Mouse (Mus musculus) CH12.LX (cell line): ENCODE data around the gene Ntrk2. TPM values are rescaled to one million over a fixed set of nuclear protein-coding genes. Genes with fewer than 3 reads are reported as not detected.

ENCODE experiments used
- DNase-seq: peaks from one replicate; pipeline ENCODE4 v3.0.0-alpha.2; 2013; ENCODE audit errors: extremely low read depth
- H3K27ac ChIP-seq: 2 replicates; pipeline ENCODE4 v1.5.1; 2012; ENCODE audit warnings: low read depth, mild to moderate bottlenecking, control low read depth, moderate library complexity; ENCODE audit not compliant: insufficient read depth
- H3K27me3 ChIP-seq: replicated peaks from 2 replicates; pipeline ENCODE3; 2012; ENCODE audit warnings: inconsistent platforms
- H3K36me3 ChIP-seq, 2 experiments: replicated peaks in 1 of 2; 2 replicates each; pipeline versions ENCODE3 to v1.6.1; 2012; ENCODE audit warnings: inconsistent platforms in 1 of 2, low read length in 1 of 2, mild to moderate bottlenecking in 1 of 2, mixed read lengths in 1 of 2, moderate library complexity in 1 of 2; ENCODE audit not compliant: control insufficient read depth in 1 of 2, insufficient read depth in 1 of 2
- H3K4me1 ChIP-seq, 2 experiments: 2 replicates each; pipeline ENCODE4 v1.6.1; 2012; ENCODE audit warnings: inconsistent platforms in 1 of 2, moderate library complexity in 1 of 2; ENCODE audit not compliant: insufficient read depth in 2 of 2, control insufficient read depth in 1 of 2
- H3K4me2 ChIP-seq: 2 replicates; pipeline ENCODE4 v1.6.1; 2012; ENCODE audit warnings: low read depth, mild to moderate bottlenecking, control low read depth; ENCODE audit not compliant: poor library complexity, insufficient read depth, severe bottlenecking
- H3K4me3 ChIP-seq, 3 experiments: fragments of 150-350 bp in 1 of 3; sonication (generic) in 1 of 3; replicated peaks in 1 of 3; 2 replicates each; pipeline versions ENCODE3 to v1.5.1; 2011 to 2012; ENCODE audit warnings: low read depth in 2 of 3, low read length in 2 of 3, mild to moderate bottlenecking in 2 of 3, moderate library complexity in 2 of 3, control low read depth in 1 of 3, improper control_type of control experiment in 1 of 3, inconsistent platforms in 1 of 3, mixed read lengths in 1 of 3; ENCODE audit not compliant: poor library complexity in 1 of 3
- H3K79me2 ChIP-seq: replicated peaks from 2 replicates; pipeline ENCODE4 v1.6.1; 2012; ENCODE audit warnings: mild to moderate bottlenecking, moderate library complexity; ENCODE audit not compliant: control insufficient read depth, poor library complexity, insufficient read depth, severe bottlenecking; ENCODE audit errors: extremely low read depth
- H3K9ac ChIP-seq: 2 replicates; pipeline ENCODE4 v1.6.1; 2012; ENCODE audit warnings: low read depth, mild to moderate bottlenecking, control low read depth, moderate library complexity; ENCODE audit not compliant: insufficient read depth
- H3K9me3 ChIP-seq: replicated peaks from 2 replicates; pipeline ENCODE3; 2012; ENCODE audit warnings: low read length, inconsistent platforms, mixed read lengths
- CHD1 ChIP-seq: IDR thresholded peaks from 2 replicates; pipeline ENCODE4 v1.6.1; 2012; ENCODE audit warnings: low read depth, low read length, improper control_type of control experiment, inconsistent platforms
- E2F4 ChIP-seq: IDR thresholded peaks from 2 replicates; pipeline ENCODE4 v1.6.1; 2011; ENCODE audit warnings: low read depth, low read length, improper control_type of control experiment; ENCODE audit not compliant: insufficient replicate concordance
- ELF1 ChIP-seq: IDR thresholded peaks from 2 replicates; pipeline ENCODE4 v1.6.1; 2014; ENCODE audit warnings: low read depth, mild to moderate bottlenecking, inconsistent platforms, low read length, improper control_type of control experiment
- EP300 ChIP-seq: IDR thresholded peaks from 2 replicates; pipeline ENCODE4 v1.6.1; 2011; ENCODE audit warnings: low read length, improper control_type of control experiment
- GABPA ChIP-seq: IDR thresholded peaks from 2 replicates; pipeline ENCODE4 v1.6.1; 2012; ENCODE audit warnings: low read depth, low read length, improper control_type of control experiment, inconsistent platforms; ENCODE audit not compliant: insufficient replicate concordance
- HCFC1 ChIP-seq: IDR thresholded peaks from 2 replicates; pipeline ENCODE4 v1.6.1; 2012; ENCODE audit warnings: low read depth, mild to moderate bottlenecking, inconsistent platforms, low read length, improper control_type of control experiment
- IRF4 ChIP-seq: IDR thresholded peaks from 2 replicates; pipeline ENCODE4 v1.6.1; 2014; ENCODE audit warnings: low read depth, mild to moderate bottlenecking, inconsistent platforms, low read length, improper control_type of control experiment
- JUND ChIP-seq: conservative IDR thresholded peaks from 2 replicates; pipeline ENCODE4 v1.6.1; 2011; ENCODE audit warnings: low read depth, low read length, improper control_type of control experiment
- MAFK ChIP-seq: IDR thresholded peaks from 2 replicates; pipeline ENCODE4 v1.6.1; 2011; ENCODE audit warnings: low read length, improper control_type of control experiment; ENCODE audit not compliant: insufficient replicate concordance
- MAX ChIP-seq: IDR thresholded peaks from 2 replicates; pipeline ENCODE4 v1.6.1; 2011; ENCODE audit warnings: low read length, improper control_type of control experiment
- MAZ ChIP-seq: IDR thresholded peaks from 2 replicates; pipeline ENCODE4 v1.6.1; 2012; ENCODE audit warnings: low read depth, mild to moderate bottlenecking, inconsistent platforms, low read length, improper control_type of control experiment, moderate library complexity
- MXI1 ChIP-seq: IDR thresholded peaks from 2 replicates; pipeline ENCODE4 v1.6.1; 2011; ENCODE audit warnings: mild to moderate bottlenecking, low read depth, low read length, improper control_type of control experiment
- MYC ChIP-seq: IDR thresholded peaks from 2 replicates; pipeline ENCODE4 v1.6.1; 2011; ENCODE audit warnings: low read depth, mild to moderate bottlenecking, improper control_type of control experiment, low read length
- NRF1 ChIP-seq: IDR thresholded peaks from 2 replicates; pipeline ENCODE4 v1.6.1; 2014; ENCODE audit warnings: low read depth, mild to moderate bottlenecking, inconsistent platforms, low read length, improper control_type of control experiment, moderate library complexity
- POLR2A ChIP-seq: IDR thresholded peaks from 2 replicates; pipeline ENCODE4 v1.6.1; 2011; ENCODE audit warnings: low read depth, mild to moderate bottlenecking, improper control_type of control experiment, low read length
- POLR2AphosphoS2 ChIP-seq: IDR thresholded peaks from 2 replicates; pipeline ENCODE4 v1.6.1; 2011; ENCODE audit warnings: low read depth, low read length, improper control_type of control experiment
- RAD21 ChIP-seq: IDR thresholded peaks from 2 replicates; pipeline ENCODE4 v1.6.1; 2011; ENCODE audit warnings: low read depth, mild to moderate bottlenecking, low read length, improper control_type of control experiment, moderate library complexity
- RCOR1 ChIP-seq: conservative IDR thresholded peaks from 2 replicates; pipeline ENCODE4 v1.6.1; 2012; ENCODE audit warnings: low read depth, mild to moderate bottlenecking, inconsistent platforms, low read length, improper control_type of control experiment
- SIN3A ChIP-seq: IDR thresholded peaks from 2 replicates; pipeline ENCODE4 v1.6.1; 2012; ENCODE audit warnings: low read length, improper control_type of control experiment, inconsistent platforms
- TBP ChIP-seq: conservative IDR thresholded peaks from 2 replicates; pipeline ENCODE4 v1.6.1; 2011; ENCODE audit warnings: low read depth, low read length, improper control_type of control experiment
- TCF12 ChIP-seq: IDR thresholded peaks from 2 replicates; pipeline ENCODE4 v1.6.1; 2014; ENCODE audit warnings: low read depth, mild to moderate bottlenecking, inconsistent platforms, low read length, improper control_type of control experiment
- UBTF ChIP-seq: IDR thresholded peaks from 2 replicates; pipeline ENCODE4 v1.6.1; 2012; ENCODE audit warnings: low read depth, mild to moderate bottlenecking, inconsistent platforms, low read length, improper control_type of control experiment, moderate library complexity
- USF1 ChIP-seq: IDR thresholded peaks from 2 replicates; pipeline ENCODE4 v1.6.1; 2014; ENCODE audit warnings: low read depth, mild to moderate bottlenecking, inconsistent platforms, low read length, improper control_type of control experiment
- USF2 ChIP-seq: conservative IDR thresholded peaks from 2 replicates; pipeline ENCODE4 v1.6.1; 2011; ENCODE audit warnings: low read depth, low read length, improper control_type of control experiment
- ZC3H11A ChIP-seq: IDR thresholded peaks from 2 replicates; pipeline ENCODE4 v1.6.1; 2012; ENCODE audit warnings: low read depth, mild to moderate bottlenecking, inconsistent platforms, low read length, improper control_type of control experiment
- ZKSCAN1 ChIP-seq: IDR thresholded peaks from 2 replicates; pipeline ENCODE4 v1.6.1; 2012; ENCODE audit warnings: low read depth, inconsistent platforms, low read length, improper control_type of control experiment, borderline replicate concordance
- dilution Hi-C: fragments of 300-500 bp; cut with MboI; formaldehyde crosslinking; loops from 2 replicates; pipeline ENCODE4 v1.14.3; 2020; ENCODE audit warnings: low sequenced_read_pairs; ENCODE audit not compliant: extremely low pct_unique_long_range_greater_than_20kb, extremely low pct_ligation_motif_present
- in situ Hi-C: fragments of 300-500 bp; cut with MboI; formaldehyde crosslinking; loops from 3 replicates; pipeline ENCODE4 v1.14.3; 2019; ENCODE audit warnings: low sequenced_read_pairs, low pct_ligation_motif_present, low pct_unique_long_range_greater_than_20kb, mixed read lengths
- polyA plus RNA-seq: library from polyadenylated mRNA; unstranded; fragments of >175 nt; gene quantifications from 2 replicates; pipeline ENCODE4 v1.2.1, GENCODE M21; 2012; ENCODE audit warnings: low read depth; ENCODE audit not compliant: insufficient read length
- total RNA-seq, 2 experiments: library from RNA; depleted of rRNA; stranded (reverse); fragments of 300-350 nt in 1 of 2; fragments of >200 nt in 1 of 2; gene quantifications; 2 replicates each; pipeline ENCODE4 v1.2.3; 2012 to 2014

Ntrk2 gene
- total and polyA plus RNA-seq, 3 experiments, result not detected

GRCm38 (mm10) chr13:59003807-59004173 is 197.4 kb downstream of the Ntrk2 start:
- no peak for DNase-seq
- H3K4me2 ChIP-seq, result no peak overlapping the region
- H3K27ac ChIP-seq, result no peak overlapping the region
- in situ Hi-C loops, result no loop called here
- no peaks in the 10 kb centered on the region for H3K79me2 ChIP-seq
- H3K36me3 ChIP-seq, result no peaks in the 10 kb centered on the region
- no peak overlapping the region for H3K9ac ChIP-seq
- TF ChIP-seq TBP (no peak), USF1 (no peak), POLR2A (no peak), RCOR1 (no peak)
- H3K4me1 ChIP-seq, result no peaks in the 10 kb centered on the region
- dilution Hi-C loops, result no loop called here
- H3K9me3 ChIP-seq, result peaks cover 81% of the 10 kb centered on the region
- no peaks in the 10 kb centered on the region for H3K27me3 ChIP-seq
- H3K4me3 ChIP-seq, result no peak overlapping the region

GRCm38 (mm10) chr13:59004579-59004978 is 198.2 kb downstream of the Ntrk2 start:
- Histone ChIP-seq H3K4me2 (no peak overlapping the region), H3K4me1 (no peaks in the 10 kb centered on the region), H3K9ac (no peak overlapping the region), H3K79me2 (no peaks in the 10 kb centered on the region), H3K4me3 (no peak overlapping the region), H3K36me3 (no peaks in the 10 kb centered on the region), H3K27ac (no peak overlapping the region), H3K27me3 (no peaks in the 10 kb centered on the region), H3K9me3 (peaks cover 79% of the 10 kb centered on the region)
- TF ChIP-seq GABPA, result no peak
- TF ChIP-seq NRF1, result no peak
- no peak for TF ChIP-seq E2F4
- TF ChIP-seq MXI1, result no peak
- no peak for TF ChIP-seq USF2
- TF ChIP-seq ZC3H11A, result no peak
- TF ChIP-seq TCF12, result no peak
- dilution Hi-C loops (no loop called here), in situ Hi-C loops (no loop called here)
- DNase-seq, result no peak

- no peak for TF ChIP-seq TCF12
- no peak for TF ChIP-seq MAX
- no peak for TF ChIP-seq MYC
- no peak for TF ChIP-seq POLR2AphosphoS2
- TF ChIP-seq E2F4, result no peak
- no peak for TF ChIP-seq ELF1
- TF ChIP-seq MAFK, result no peak
- TF ChIP-seq HCFC1, result no peak
- TF ChIP-seq CHD1, result no peak
- TF ChIP-seq IRF4, result no peak
- no peak for TF ChIP-seq MAZ
- TF ChIP-seq GABPA, result no peak
- no peak for TF ChIP-seq JUND
- TF ChIP-seq UBTF, result no peak
- no peak for TF ChIP-seq RAD21
- no peak for TF ChIP-seq ZKSCAN1
- no peak for TF ChIP-seq EP300
- TF ChIP-seq SIN3A, result no peak
- TF ChIP-seq, all 38 proteins: peak for 0
- Histone ChIP-seq H3K9me3 (peaks cover 84% of the 10 kb centered on the region), H3K4me3 (no peak overlapping the region), H3K4me1 (no peaks in the 10 kb centered on the region), H3K9ac (no peak overlapping the region), H3K27ac (no peak overlapping the region), H3K4me2 (no peak overlapping the region), H3K27me3 (no peaks in the 10 kb centered on the region), H3K79me2 (no peaks in the 10 kb centered on the region), H3K36me3 (no peaks in the 10 kb centered on the region)
- in situ Hi-C loops, result no loop called here
- dilution Hi-C loops, result no loop called here
- no peak for DNase-seq
Measured at GRCm38 (mm10) chr13:59009855-59010254, 203.5 kb downstream of the Ntrk2 start.
